Mouse (Mus musculus) kidney, adult 2 months (tissue): ENCODE measurements at regions not wholly inside any gene's neighbourhood (a gene's known extent, or its start where the extent isn't known, plus 50 kb on each side); places are given as distances from the start of the nearest gene placed in this dataset.

Source experiments
- CTCF ChIP-seq: fragments of 200-500 bp; conservative IDR thresholded peaks from 2 replicates; pipeline ENCODE4 v1.5.1; 2011; ENCODE audit warnings: low read depth, mild to moderate bottlenecking, control low read depth, low read length, moderate library complexity, mixed read lengths; ENCODE audit not compliant: insufficient read depth, insufficient read length
- POLR2A ChIP-seq: fragments of 200-500 bp; IDR thresholded peaks from one replicate; pipeline ENCODE4 v1.6.1; 2011; ENCODE audit warnings: low read depth, low read length, control low read depth

DNA sequence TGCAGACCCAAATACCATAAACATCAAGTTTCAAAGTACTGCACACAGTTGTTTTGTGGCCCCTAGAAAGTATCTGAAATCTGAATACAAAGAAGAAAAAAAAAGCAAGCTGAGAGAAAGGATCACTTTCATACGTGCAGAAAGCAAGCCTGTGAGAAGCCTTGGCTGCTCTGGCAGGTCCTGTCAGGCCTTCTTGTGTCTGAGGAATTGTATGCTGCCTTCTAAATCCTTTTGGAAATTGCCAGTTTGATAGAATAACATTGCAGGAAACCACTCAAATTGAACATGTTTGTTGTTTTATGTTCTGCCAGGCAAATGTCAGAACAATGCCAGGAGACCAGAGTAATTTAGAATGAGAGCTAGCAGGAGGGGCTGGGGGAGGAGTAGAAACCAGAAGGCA is 198.0 kb downstream of the Spry2 start:
- no peak for TF ChIP-seq POLR2A
- no peak for TF ChIP-seq CTCF
